Mouse (Mus musculus): Measurements from ENCODE around the gene Fxyd2. TPM values are rescaled to one million over a fixed set of nuclear protein-coding genes. Genes with fewer than 3 reads are reported as not detected.

Fxyd2 gene
- polyA plus RNA-seq, 2 experiments from 2014 or later: 4.3 TPM; not detected in 1

GRCm38 (mm10) chr9:45429951-45430697, 30.7 kb downstream of the Fxyd2 start:
- no peak for ATAC-seq

- ATAC-seq: no peak
Observed at GRCm38 (mm10) chr9:45430698-45430959, 31.2 kb downstream of the Fxyd2 start.

- ATAC-seq: no peak
Observed at GRCm38 (mm10) chr9:45431150-45431549, 31.7 kb downstream of the Fxyd2 start.

- no peak for ATAC-seq
Observed at GRCm38 (mm10) chr9:45432639-45433038, 33.2 kb downstream of the Fxyd2 start.

GRCm38 (mm10) chr9:45433119-45433518, 33.6 kb downstream of the Fxyd2 start:
- no peak for ATAC-seq

- ATAC-seq: no peak
Observed at GRCm38 (mm10) chr9:45434171-45434570, 34.7 kb downstream of the Fxyd2 start.

GRCm38 (mm10) chr9:45439025-45439424, 39.6 kb downstream of the Fxyd2 start:
- ATAC-seq: no peak

- ATAC-seq: no peak
Observed at GRCm38 (mm10) chr9:45440083-45440784, 40.8 kb downstream of the Fxyd2 start.

- ATAC-seq: no peak
Observed at GRCm38 (mm10) chr9:45444251-45444798, 44.9 kb downstream of the Fxyd2 start.

GRCm38 (mm10) chr9:45449658-45450057, 50.2 kb downstream of the Fxyd2 start:
- no peak for ATAC-seq

- ATAC-seq: no peak
Observed at GRCm38 (mm10) chr9:45451346-45451745, 51.9 kb downstream of the Fxyd2 start.

GRCm38 (mm10) chr9:45454032-45454431, 54.6 kb downstream of the Fxyd2 start:
- no peak for ATAC-seq

GRCm38 (mm10) chr9:45454889-45455610, 55.6 kb downstream of the Fxyd2 start:
- no peak for ATAC-seq

- no peak for ATAC-seq
Observed at GRCm38 (mm10) chr9:45457200-45457599, 57.7 kb downstream of the Fxyd2 start.

GRCm38 (mm10) chr9:45458363-45458762, 58.9 kb downstream of the Fxyd2 start:
- ATAC-seq: no peak

Other genes with a start within 250 kb of the Fxyd2 start
- gene BC049352, start 217.7 kb upstream of the Fxyd2 start, polyA plus RNA-seq (2017; shearing (Covaris generic)): 1 to 10 TPM; 2.2 to 2.8 TPM
- gene Tmprss4, start 195.6 kb upstream of the Fxyd2 start, polyA plus RNA-seq (2017; shearing (Covaris generic)): not detected
- gene Il10ra, start 130.5 kb upstream of the Fxyd2 start, polyA plus RNA-seq (2017; shearing (Covaris generic)): 10 to 100 TPM; 44.4 to 57.1 TPM
- 1 to 10 TPM; 8.2 to 9.2 TPM for gene Tmprss13, start 80.6 kb upstream of the Fxyd2 start, polyA plus RNA-seq (2017; shearing (Covaris generic))
- 1 to 10 TPM in 1 of 2 experiments, not detected in 1; 1.1 TPM for gene Fxyd6, start 29.5 kb upstream of the Fxyd2 start, polyA plus RNA-seq (2017; shearing (Covaris generic))
- not detected for gene Dscaml1, start 27.0 kb downstream of the Fxyd2 start, polyA plus RNA-seq (2017; shearing (Covaris generic))

Measured in activated CD4-positive, CD25-positive, alpha-beta regulatory T cell, adult 4 months (primary cell).